Comparison of ENCODE assay signal across 20 mouse cellular contexts in genomic region chrX:169930868-169931267, GRCm38 (mm10).
A peak's percentile ranks its signal among the peaks of the same experiment; 100 is the strongest.
DNase-seq lines count a peak whose midpoint lies in the region; ATAC-seq and TF ChIP-seq lines count a peak whose summit lies in the region.
"Had no signal": no experiment of that assay in that cellular context is flagged by ENCODE, and none has a peak within 500 bp of the region (broad histone marks: within the 10 kb centered on the region; RNA-seq: fewer than 3 reads in every experiment).

No protein-coding gene starts in this region.

- peak; percentile 38 for DNase-seq in lung, postnatal 0 days (ENCODE audit: low spot score)
- no peak for DNase-seq in lung, postnatal 4 days
- DNase-seq in Muller cell, postnatal 12 days (ENCODE audit: inconsistent ontology term) = peak; percentile 37
- DNase-seq in urinary bladder, postnatal 36 days (ENCODE audit: low spot score in 2 of 2) = no peak
- DNase-seq: adrenal gland, adult 2 months; adrenal gland, adult 8-10 months; adrenal gland, postnatal 10 days; adrenal gland, postnatal 14 days; adrenal gland, postnatal 25 days; adrenal gland, postnatal 36 days; B cell, adult 2 months; cerebellum, adult 11 months; cerebellum, adult 11-12 months; cerebellum, adult 18-20 months; cerebellum, adult 2 months had no signal

- no peak for TF ChIP-seq CTCF in lung, postnatal 0 days (IDR thresholded peaks at IDR 0.05)

- no peak overlapping the region for H3K4me2 ChIP-seq in lung, postnatal 0 days (replicated peaks; ENCODE audit: low read depth, low read length)

- H3K9ac ChIP-seq in lung, postnatal 0 days (replicated peaks; ENCODE audit: low read depth) = no peak overlapping the region

- no peaks in the 10 kb centered on the region for H3K27me3 ChIP-seq in lung, postnatal 0 days (replicated peaks; ENCODE audit: insufficient read depth, low read length)
- H3K27me3 ChIP-seq: CH12.LX, Patski had no signal

- no peak overlapping the region for H3K27ac ChIP-seq in lung, postnatal 0 days (ENCODE audit: low read length)

- H3K4me1 ChIP-seq in lung, postnatal 0 days (ENCODE audit: insufficient read depth, low read depth, low read length) = no peaks in the 10 kb centered on the region

- 49% methylated on average over 2 of the region's 2 CpGs for WGBS in lung, postnatal 0 days

- H3K36me3 ChIP-seq in lung, postnatal 0 days (ENCODE audit: insufficient read depth, low read length) = no peaks in the 10 kb centered on the region
- H3K36me3 ChIP-seq: G1E had no signal

- peak; percentile 54 for ATAC-seq in lung, postnatal 0 days
- ATAC-seq: activated CD4-positive, CD25-positive, alpha-beta regulatory T cell, adult 4 months; CD4-positive, CD25-positive, alpha-beta regulatory T cell, adult 4 months; Patski had no signal

- peak; percentile 90 for TF ChIP-seq EP300 in lung, postnatal 0 days (IDR thresholded peaks at IDR 0.05)

- H3K4me3 ChIP-seq in lung, postnatal 0 days (ENCODE audit: low read depth, low read length) = no peak overlapping the region

- no peaks in the 10 kb centered on the region for H3K9me3 ChIP-seq in lung, postnatal 0 days (ENCODE audit: low read length)
- H3K9me3 ChIP-seq: G1E had no signal

Comparison
In these comparisons a context has a peak if more than half of its experiments do, and no peak if none do; other contexts are left out.
1. DNase-seq: peak in lung, postnatal 0 days (single experiment) and Muller cell, postnatal 12 days (single experiment); none in lung, postnatal 4 days (0 of 2) and urinary bladder, postnatal 36 days (0 of 2).